Mouse (Mus musculus) frontal cortex, postnatal 14 days (tissue): Measurements from ENCODE around the gene Piezo1.

Experiments used
- DNase-seq, 2 experiments: peaks; one replicate each; pipeline ENCODE4 v3.0.0; 2022; ENCODE audit warnings: low spot score in 2 of 2

The Piezo1 gene

GRCm38 (mm10) chr8:122497016-122497734, 54.0 kb downstream of the Piezo1 start:
- DNase-seq, result no peak

GRCm38 (mm10) chr8:122488387-122488786, 62.7 kb downstream of the Piezo1 start:
- no peak for DNase-seq

GRCm38 (mm10) chr8:122484831-122485230, 66.3 kb downstream of the Piezo1 start:
- DNase-seq, result no peak

- DNase-seq, result no peak
Measured at GRCm38 (mm10) chr8:122483877-122484276, 67.3 kb downstream of the Piezo1 start.

GRCm38 (mm10) chr8:122482448-122482847, 68.7 kb downstream of the Piezo1 start:
- no peak for DNase-seq

GRCm38 (mm10) chr8:122475580-122476320, 75.4 kb downstream of the Piezo1 start, which contains the start of the genes Rnf166 and Ctu2:
Rnf166 (minus strand) TSS chr8:122476064.
Ctu2 (plus strand) TSS chr8:122476143.
- DNase-seq, result peak; percentile 76 to 89

- DNase-seq, result no peak
Measured at GRCm38 (mm10) chr8:122474951-122475560, 76.1 kb downstream of the Piezo1 start.

- DNase-seq, result no peak
Measured at GRCm38 (mm10) chr8:122473911-122474421, 77.2 kb downstream of the Piezo1 start.

GRCm38 (mm10) chr8:122470691-122471090, 80.4 kb downstream of the Piezo1 start:
- no peak for DNase-seq

GRCm38 (mm10) chr8:122469965-122470364, 81.2 kb downstream of the Piezo1 start:
- no peak for DNase-seq

GRCm38 (mm10) chr8:122469407-122469806, 81.7 kb downstream of the Piezo1 start:
- no peak for DNase-seq

- no peak for DNase-seq
Measured at GRCm38 (mm10) chr8:122467816-122468215, 83.3 kb downstream of the Piezo1 start.

- DNase-seq, result no peak
Measured at GRCm38 (mm10) chr8:122464985-122465384, 86.1 kb downstream of the Piezo1 start.

GRCm38 (mm10) chr8:122463651-122464640, 87.2 kb downstream of the Piezo1 start:
- DNase-seq, result no peak

GRCm38 (mm10) chr8:122462510-122462909, 88.6 kb downstream of the Piezo1 start:
- no peak for DNase-seq

- peak in 1 of 2 experiments; percentile 39 for DNase-seq
Measured at GRCm38 (mm10) chr8:122461473-122462148, 89.5 kb downstream of the Piezo1 start.

GRCm38 (mm10) chr8:122460524-122461472, 90.3 kb downstream of the Piezo1 start, which contains the start of gene Snai3:
Snai3 (minus strand) TSS chr8:122460733.
- no peak for DNase-seq

- no peak for DNase-seq
Measured at GRCm38 (mm10) chr8:122459990-122460389, 91.1 kb downstream of the Piezo1 start.

GRCm38 (mm10) chr8:122459218-122459900, 91.8 kb downstream of the Piezo1 start:
- no peak for DNase-seq
